In genomic region chr14:50897374-50897765, GRCm38 (mm10) we compare ENCODE assay signal across 8 mouse cellular contexts. TPM values are rescaled to one million over a fixed set of nuclear protein-coding genes. Genes with fewer than 3 reads are reported as not detected.
DNase-seq lines count a peak whose midpoint lies in the region; ATAC-seq lines count a peak whose summit lies in the region.

Gene Klhl33 (minus strand): TSS chr14:50897507.

- WGBS in embryonic facial prominence, embryonic 13.5 days = 25% methylated on average over 7 of the region's 7 CpGs
- WGBS in heart, embryonic 15.5 days = 27% methylated on average over 7 of the region's 7 CpGs
- WGBS in liver, embryonic 15.5 days (ENCODE audit: insufficient replicate concordance) = 37% methylated on average over 7 of the region's 7 CpGs
- WGBS in stomach, embryonic 14.5 days = 55% methylated on average over 7 of the region's 7 CpGs

- H3K9ac ChIP-seq in embryonic facial prominence, embryonic 13.5 days = peak within 1 kb of the TSS; percentile 71
- H3K9ac ChIP-seq in heart, embryonic 15.5 days = peak within 1 kb of the TSS; percentile 53
- no peak within 1 kb of the TSS for H3K9ac ChIP-seq in liver, embryonic 15.5 days
- peak within 1 kb of the TSS; percentile 36 for H3K9ac ChIP-seq in stomach, embryonic 14.5 days (replicated peaks; ENCODE audit: low read depth, low read length)

- intact Hi-C loops in left cerebral cortex, postnatal 4 days (cut with DNase I) = no loop called here

- peak; percentile 3 for DNase-seq in left cerebral cortex, postnatal 4 days
- DNase-seq in left cerebral cortex, adult 8-10 months (ENCODE audit: low spot score in 2 of 2) = no peak
- DNase-seq in natural killer cell, adult 2 months (ENCODE audit: low spot score in 2 of 2) = no peak
- DNase-seq in adrenal gland, postnatal 14 days = no peak

- peak within 1 kb of the TSS; percentile 91 for H3K4me2 ChIP-seq in embryonic facial prominence, embryonic 13.5 days
- H3K4me2 ChIP-seq in heart, embryonic 15.5 days = peak within 1 kb of the TSS; percentile 91
- peak within 1 kb of the TSS; percentile 55 for H3K4me2 ChIP-seq in liver, embryonic 15.5 days
- peak within 1 kb of the TSS; percentile 73 for H3K4me2 ChIP-seq in stomach, embryonic 14.5 days (replicated peaks; ENCODE audit: low read depth, low read length)

- H3K27me3 ChIP-seq in embryonic facial prominence, embryonic 13.5 days = peaks cover 28% of the 10 kb centered on the region
- peaks cover 9% of the 10 kb centered on the region; the same call in 1 of the 2 replicates for H3K27me3 ChIP-seq in heart, embryonic 15.5 days
- peaks cover 18% of the 10 kb centered on the region for H3K27me3 ChIP-seq in liver, embryonic 15.5 days
- peaks cover 2% of the 10 kb centered on the region; the same call in 1 of the 2 replicates for H3K27me3 ChIP-seq in stomach, embryonic 14.5 days (ENCODE audit: control insufficient read depth, insufficient read depth, low read length)

- H3K4me3 ChIP-seq in embryonic facial prominence, embryonic 13.5 days = peak within 1 kb of the TSS; percentile 49
- H3K4me3 ChIP-seq in heart, embryonic 15.5 days = peak within 1 kb of the TSS; percentile 51
- H3K4me3 ChIP-seq in liver, embryonic 15.5 days (replicated peaks) = peak within 1 kb of the TSS; percentile 27
- H3K4me3 ChIP-seq in stomach, embryonic 14.5 days (ENCODE audit: low read depth, low read length) = peak within 1 kb of the TSS; percentile 35

- no peaks in the 10 kb centered on the region for H3K9me3 ChIP-seq in embryonic facial prominence, embryonic 13.5 days
- H3K9me3 ChIP-seq in heart, embryonic 15.5 days (replicated peaks) = no peaks in the 10 kb centered on the region
- H3K9me3 ChIP-seq in liver, embryonic 15.5 days (replicated peaks) = no peaks in the 10 kb centered on the region
- no peaks in the 10 kb centered on the region for H3K9me3 ChIP-seq in stomach, embryonic 14.5 days (ENCODE audit: control insufficient read depth, low read depth, low read length)

- peaks cover 21% of the 10 kb centered on the region for H3K4me1 ChIP-seq in embryonic facial prominence, embryonic 13.5 days
- peaks cover 20% of the 10 kb centered on the region for H3K4me1 ChIP-seq in heart, embryonic 15.5 days (replicated peaks)
- H3K4me1 ChIP-seq in liver, embryonic 15.5 days (replicated peaks) = peaks cover 7% of the 10 kb centered on the region; the same call in 1 of the 2 replicates
- H3K4me1 ChIP-seq in stomach, embryonic 14.5 days (ENCODE audit: control insufficient read depth, insufficient read depth, low read length) = peaks cover 4% of the 10 kb centered on the region; the same call in 1 of the 2 replicates

- no peak within 1 kb of the TSS for H3K27ac ChIP-seq in embryonic facial prominence, embryonic 13.5 days
- H3K27ac ChIP-seq in heart, embryonic 15.5 days = no peak within 1 kb of the TSS
- H3K27ac ChIP-seq in liver, embryonic 15.5 days (replicated peaks) = 0 out of 2 replicates have a peak within 1 kb of the TSS, but pooled peaks have one; percentile 29
- no peak within 1 kb of the TSS for H3K27ac ChIP-seq in stomach, embryonic 14.5 days (ENCODE audit: low read length)

- no peaks in the 10 kb centered on the region for H3K36me3 ChIP-seq in embryonic facial prominence, embryonic 13.5 days
- no peaks in the 10 kb centered on the region for H3K36me3 ChIP-seq in heart, embryonic 15.5 days
- no peaks in the 10 kb centered on the region for H3K36me3 ChIP-seq in liver, embryonic 15.5 days (replicated peaks)
- H3K36me3 ChIP-seq in stomach, embryonic 14.5 days (ENCODE audit: control insufficient read depth, insufficient read depth, low read length) = no peaks in the 10 kb centered on the region

- no peak for ATAC-seq in embryonic facial prominence, embryonic 13.5 days (ENCODE audit: insufficient number of reproducible peaks, insufficient read depth, low FRiP score, low TSS enrichment, low read depth)
- peak; percentile 41; the same call in 1 of the 2 replicates for ATAC-seq in heart, embryonic 15.5 days (replicated peaks; ENCODE audit: insufficient number of reproducible peaks, insufficient read depth, low FRiP score, low read depth)
- no peak for ATAC-seq in liver, embryonic 15.5 days (ENCODE audit: insufficient read depth)
- no peak for ATAC-seq in stomach, embryonic 14.5 days (ENCODE audit: insufficient number of reproducible peaks, insufficient read depth, low FRiP score, low read depth)

RNA-seq across cellular contexts. Expression of gene Klhl33, which starts in this region (rescaled TPM):
- total RNA-seq in left cerebral cortex, postnatal 4 days (2021) = 1 to 10 TPM; 1.3 to 1.7 TPM
- total RNA-seq in left cerebral cortex, adult 8-10 months (2022) = 1 to 10 TPM; 5.5 to 8.3 (median 6.6) TPM
- polyA plus RNA-seq in embryonic facial prominence, embryonic 13.5 days (2015; fragmentation: Nextera tagmentation; extraction: Ambion mirVana) = 0.37 and 0.50 TPM in 2 replicates
- polyA plus RNA-seq in heart, embryonic 15.5 days (2015; fragmentation: Nextera tagmentation; extraction: Ambion mirVana) = 0.08 and 0.18 TPM in 2 replicates
- polyA plus RNA-seq in liver, embryonic 15.5 days (2015; fragmentation: Nextera tagmentation; extraction: Ambion mirVana) = 0.13 and 0.20 TPM in 2 replicates
- 0.14 and 0.35 TPM in 2 replicates for polyA plus RNA-seq in stomach, embryonic 14.5 days (2014; fragmentation: Nextera tagmentation; extraction: Ambion mirVana)
- total RNA-seq in adrenal gland, postnatal 14 days (2021) = 1.1 and 1.5 TPM in 2 replicates

Comparison
In these comparisons a context has a peak if more than half of its experiments do, and no peak if none do; other contexts are left out.
1. Peak in ATAC-seq, H3K4me3 ChIP-seq, H3K9ac ChIP-seq and H3K4me2 ChIP-seq in heart, embryonic 15.5 days; RNA of the gene not detected or under 1 TPM.